Mouse (Mus musculus) G1E (cell line): ENCODE results near the gene 5730455P16Rik. TPM values are rescaled to one million over a fixed set of nuclear protein-coding genes. Genes with fewer than 3 reads are reported as not detected.

ENCODE experiments used
- ATAC-seq: 2 replicates; pipeline ENCODE4 v1.8.0; 2016; ENCODE audit warnings: mild to moderate bottlenecking; ENCODE audit not compliant: insufficient number of reproducible peaks, poor library complexity, low FRiP score, severe bottlenecking; ENCODE audit errors: extremely low read depth
- DNase-seq: peaks from one replicate; pipeline ENCODE4 v3.0.0; 2012; ENCODE audit warnings: low spot score
- H3K27me3 ChIP-seq: 2 replicates; pipeline ENCODE4 v1.6.1; 2012; ENCODE audit warnings: mild to moderate bottlenecking, low read length, inconsistent platforms; ENCODE audit not compliant: insufficient read depth
- H3K36me3 ChIP-seq: replicated peaks from 2 replicates; pipeline ENCODE3; 2012; ENCODE audit warnings: mild to moderate bottlenecking, inconsistent platforms
- H3K4me1 ChIP-seq: 2 replicates; pipeline ENCODE4 v1.6.1; 2012; ENCODE audit warnings: low read depth, low read length, inconsistent platforms, mixed read lengths; ENCODE audit not compliant: insufficient read depth
- H3K4me3 ChIP-seq: 2 replicates; pipeline ENCODE4 v1.5.1; 2012; ENCODE audit warnings: low read depth, mild to moderate bottlenecking, inconsistent platforms, low read length, moderate library complexity, mixed read lengths
- H3K9me3 ChIP-seq: replicated peaks from 2 replicates; pipeline ENCODE4 v1.6.1; 2012; ENCODE audit warnings: inconsistent platforms
- CTCF ChIP-seq: IDR thresholded peaks from 2 replicates; pipeline ENCODE4 v1.5.1; 2012; ENCODE audit warnings: low read depth, low read length, inconsistent platforms, mixed read lengths
- GATA1 ChIP-seq: IDR thresholded peaks from 2 replicates; pipeline ENCODE4 v1.6.1; 2012; ENCODE audit warnings: borderline replicate concordance, low read length, inconsistent platforms, mixed read lengths
- GATA2 ChIP-seq: IDR thresholded peaks from 2 replicates; pipeline ENCODE4 v1.6.1; 2012; ENCODE audit warnings: low read depth, low read length, inconsistent platforms, borderline replicate concordance
- POLR2AphosphoS5 ChIP-seq: IDR thresholded peaks from 2 replicates; pipeline ENCODE4 v1.6.1; 2012; ENCODE audit warnings: low read depth, low read length, inconsistent platforms; ENCODE audit not compliant: insufficient replicate concordance
- TAL1 ChIP-seq: conservative IDR thresholded peaks from 2 replicates; pipeline ENCODE4 v1.6.1; 2012; ENCODE audit warnings: low read depth, low read length, inconsistent platforms, mixed read lengths
- polyA plus RNA-seq: library from polyadenylated mRNA; stranded (reverse); fragments of >175 nt; gene quantifications from 2 replicates; pipeline ENCODE4 v1.2.3, GENCODE M21; 2012
- total RNA-seq, 2 experiments: library from RNA; stranded (forward) in 1 of 2; stranded (reverse) in 1 of 2; fragments of 200-1000 nt in 1 of 2; fragments of >200 nt in 1 of 2; fragmentation: Nextera tagmentation in 1 of 2; gene quantifications; 2 replicates each; pipeline ENCODE4 v1.2.3; 2014 to 2017

Gene 5730455P16Rik
- total and polyA plus RNA-seq, 3 experiments = 3.5 to 14.4 (median 13.9) TPM

- DNase-seq (no peak), ATAC-seq (no peak)
- no peaks in the 10 kb centered on the region for H3K9me3 ChIP-seq
- no peak for TF ChIP-seq CTCF
- no peak for TF ChIP-seq GATA2
- TF ChIP-seq GATA1 = no peak
- TF ChIP-seq TAL1 = no peak
- TF ChIP-seq POLR2AphosphoS5 = no peak
- peaks cover 15% of the 10 kb centered on the region for H3K27me3 ChIP-seq
- H3K36me3 ChIP-seq = no peaks in the 10 kb centered on the region
- H3K4me1 ChIP-seq = no peaks in the 10 kb centered on the region
- no peak overlapping the region for H3K4me3 ChIP-seq
Measured at GRCm38 (mm10) chr11:80313462-80313861, 64.4 kb downstream of the 5730455P16Rik start.

GRCm38 (mm10) chr11:80312565-80312964, 65.3 kb downstream of the 5730455P16Rik start:
- Histone ChIP-seq H3K27me3 (peaks cover 15% of the 10 kb centered on the region), H3K36me3 (no peaks in the 10 kb centered on the region), H3K4me3 (no peak overlapping the region), H3K4me1 (no peaks in the 10 kb centered on the region), H3K9me3 (no peaks in the 10 kb centered on the region)
- TF ChIP-seq CTCF = no peak
- TF ChIP-seq GATA2 = no peak
- no peak for TF ChIP-seq TAL1
- TF ChIP-seq GATA1 = no peak
- no peak for TF ChIP-seq POLR2AphosphoS5
- peak; percentile 9 for DNase-seq
- no peak for ATAC-seq

- TF ChIP-seq GATA1 (no peak), POLR2AphosphoS5 (no peak), CTCF (no peak), GATA2 (no peak), TAL1 (no peak)
- DNase-seq (no peak), ATAC-seq (no peak)
- no peaks in the 10 kb centered on the region for H3K9me3 ChIP-seq
- peaks cover 18% of the 10 kb centered on the region for H3K27me3 ChIP-seq
- no peaks in the 10 kb centered on the region for H3K4me1 ChIP-seq
- H3K36me3 ChIP-seq = no peaks in the 10 kb centered on the region
- H3K4me3 ChIP-seq = no peak overlapping the region
Measured at GRCm38 (mm10) chr11:80312049-80312448, 65.8 kb downstream of the 5730455P16Rik start.

GRCm38 (mm10) chr11:80311271-80311670, 66.6 kb downstream of the 5730455P16Rik start:
- DNase-seq = no peak
- no peaks in the 10 kb centered on the region for H3K9me3 ChIP-seq
- H3K4me3 ChIP-seq = no peak overlapping the region
- no peak for ATAC-seq
- no peaks in the 10 kb centered on the region for H3K36me3 ChIP-seq
- H3K4me1 ChIP-seq = no peaks in the 10 kb centered on the region
- TF ChIP-seq POLR2AphosphoS5 (no peak), GATA1 (no peak), TAL1 (no peak), GATA2 (no peak), CTCF (no peak)
- H3K27me3 ChIP-seq = peaks cover 17% of the 10 kb centered on the region

Other genes with a start within 250 kb of the 5730455P16Rik start
- gene Tefm, start 235.9 kb downstream of the 5730455P16Rik start, total RNA-seq (2014; fragmentation: Nextera tagmentation) = 15.9 and 16.3 TPM in 2 replicates
- gene Tefm, start 235.9 kb downstream of the 5730455P16Rik start, total RNA-seq (2017) = 24.4 and 27.1 TPM in 2 replicates
- gene Tefm, start 235.9 kb downstream of the 5730455P16Rik start, polyA plus RNA-seq = 1.0 and 1.4 TPM in 2 replicates
- gene Adap2, start 223.9 kb downstream of the 5730455P16Rik start, total RNA-seq (2014; fragmentation: Nextera tagmentation) = not detected in 2 replicates
- gene Adap2, start 223.9 kb downstream of the 5730455P16Rik start, total RNA-seq (2017) = not detected in 2 replicates
- gene Adap2, start 223.9 kb downstream of the 5730455P16Rik start, polyA plus RNA-seq = not detected in 2 replicates
- 9.6 and 10.4 TPM in 2 replicates for gene Rnf135, start 194.2 kb downstream of the 5730455P16Rik start, total RNA-seq (2014; fragmentation: Nextera tagmentation)
- 6.8 TPM in 2 replicates for gene Rnf135, start 194.2 kb downstream of the 5730455P16Rik start, total RNA-seq (2017)
- 4.0 and 5.3 TPM in 2 replicates for gene Rnf135, start 194.2 kb downstream of the 5730455P16Rik start, polyA plus RNA-seq
- gene Rhot1, start 169.0 kb downstream of the 5730455P16Rik start, total RNA-seq (2014; fragmentation: Nextera tagmentation) = 80.3 and 87.3 TPM in 2 replicates
- 56.4 and 64.8 TPM in 2 replicates for gene Rhot1, start 169.0 kb downstream of the 5730455P16Rik start, total RNA-seq (2017)
- gene Rhot1, start 169.0 kb downstream of the 5730455P16Rik start, polyA plus RNA-seq = 5.1 and 5.3 TPM in 2 replicates
- not detected in 2 replicates for gene Rhbdl3, start 77.1 kb downstream of the 5730455P16Rik start, total RNA-seq (2014; fragmentation: Nextera tagmentation)
- 0.06 and 0.44 TPM in 2 replicates for gene Rhbdl3, start 77.1 kb downstream of the 5730455P16Rik start, total RNA-seq (2017)
- 0.02 TPM in 1 of 2 replicates, not detected in the other for gene Rhbdl3, start 77.1 kb downstream of the 5730455P16Rik start, polyA plus RNA-seq
- gene Zfp207, start 5.2 kb upstream of the 5730455P16Rik start, total RNA-seq (2014; fragmentation: Nextera tagmentation) = 549 and 561 TPM in 2 replicates
- 343 and 359 TPM in 2 replicates for gene Zfp207, start 5.2 kb upstream of the 5730455P16Rik start, total RNA-seq (2017)
- 15.2 and 55.8 TPM in 2 replicates for gene Zfp207, start 5.2 kb upstream of the 5730455P16Rik start, polyA plus RNA-seq
- 185 and 186 TPM in 2 replicates for gene Psmd11, start 50.6 kb upstream of the 5730455P16Rik start, total RNA-seq (2014; fragmentation: Nextera tagmentation)
- 108 and 109 TPM in 2 replicates for gene Psmd11, start 50.6 kb upstream of the 5730455P16Rik start, total RNA-seq (2017)
- gene Psmd11, start 50.6 kb upstream of the 5730455P16Rik start, polyA plus RNA-seq = 43.6 and 50.1 TPM in 2 replicates
- gene Cdk5r1, start 99.0 kb upstream of the 5730455P16Rik start, total RNA-seq (2014; fragmentation: Nextera tagmentation) = 0.15 TPM in 1 of 2 replicates, not detected in the other
- 0.70 and 1.5 TPM in 2 replicates for gene Cdk5r1, start 99.0 kb upstream of the 5730455P16Rik start, total RNA-seq (2017)
- 0.65 and 1.5 TPM in 2 replicates for gene Cdk5r1, start 99.0 kb upstream of the 5730455P16Rik start, polyA plus RNA-seq